Mouse (Mus musculus): ENCODE data around the gene Metap2. TPM values are rescaled to one million over a fixed set of nuclear protein-coding genes. Genes with fewer than 3 reads are reported as not detected.

The Metap2 gene
- 100 and 106 TPM in 2 replicates for polyA plus RNA-seq (2012; rRNA removed)

- no peak for TF ChIP-seq POLR2A (IDR thresholded peaks at IDR 0.05; ENCODE audit: extremely low read depth, insufficient read depth, low read length)
- H3K4me3 ChIP-seq (ENCODE audit: insufficient read depth, low read length): no peak within 1 kb of the TSS
Measured at GRCm38 (mm10) chr10:93897043-93897646, at the start of gene Metap2. TSS of gene Metap2 (minus strand) at chr10:93897093.

GRCm38 (mm10) chr10:93945843-93946499 is 49.1 kb upstream of the Metap2 start:
- Histone ChIP-seq H3K4me1 (ENCODE audit: control insufficient read depth, insufficient read depth, low read length) (no peaks in the 10 kb centered on the region), H3K27ac (ENCODE audit: insufficient read depth, low read length) (no peak overlapping the region), H3K4me3 (ENCODE audit: insufficient read depth, low read length) (no peak overlapping the region)
- no peak for TF ChIP-seq CTCF (IDR thresholded peaks at IDR 0.05; ENCODE audit: extremely low read depth, insufficient read depth, low read length)
- TF ChIP-seq POLR2A (IDR thresholded peaks at IDR 0.05; ENCODE audit: extremely low read depth, insufficient read depth, low read length): no peak

More at GRCm38 (mm10) chr10:93897043-93897646, at the start of gene Metap2:
- H3K4me1 ChIP-seq (ENCODE audit: control insufficient read depth, insufficient read depth, low read length): no peaks in the 10 kb centered on the region
- no peak within 1 kb of the TSS for H3K27ac ChIP-seq (ENCODE audit: insufficient read depth, low read length)

- Histone ChIP-seq H3K4me1 (ENCODE audit: control insufficient read depth, insufficient read depth, low read length) (no peaks in the 10 kb centered on the region), H3K4me3 (ENCODE audit: insufficient read depth, low read length) (no peak overlapping the region), H3K27ac (ENCODE audit: insufficient read depth, low read length) (no peak overlapping the region)
- TF ChIP-seq POLR2A (IDR thresholded peaks at IDR 0.05; ENCODE audit: extremely low read depth, insufficient read depth, low read length) (no peak), CTCF (IDR thresholded peaks at IDR 0.05; ENCODE audit: extremely low read depth, insufficient read depth, low read length) (peak; percentile 50; the same call in 1 of the 2 replicates)
Measured at GRCm38 (mm10) chr10:93945364-93945763, 48.5 kb upstream of the Metap2 start.

- no peak overlapping the region for H3K27ac ChIP-seq (ENCODE audit: insufficient read depth, low read length)
- H3K4me3 ChIP-seq (ENCODE audit: insufficient read depth, low read length): no peak overlapping the region
- TF ChIP-seq POLR2A (IDR thresholded peaks at IDR 0.05; ENCODE audit: extremely low read depth, insufficient read depth, low read length) (no peak), CTCF (IDR thresholded peaks at IDR 0.05; ENCODE audit: extremely low read depth, insufficient read depth, low read length) (no peak)
- H3K4me1 ChIP-seq (ENCODE audit: control insufficient read depth, insufficient read depth, low read length): no peaks in the 10 kb centered on the region
Measured at GRCm38 (mm10) chr10:93944241-93944640, 47.3 kb upstream of the Metap2 start.

- Histone ChIP-seq H3K27ac (ENCODE audit: insufficient read depth, low read length) (no peak overlapping the region), H3K4me1 (ENCODE audit: control insufficient read depth, insufficient read depth, low read length) (no peaks in the 10 kb centered on the region), H3K4me3 (ENCODE audit: insufficient read depth, low read length) (no peak overlapping the region)
- no peak for TF ChIP-seq POLR2A (IDR thresholded peaks at IDR 0.05; ENCODE audit: extremely low read depth, insufficient read depth, low read length)
- no peak for TF ChIP-seq CTCF (IDR thresholded peaks at IDR 0.05; ENCODE audit: extremely low read depth, insufficient read depth, low read length)
Measured at GRCm38 (mm10) chr10:93940279-93940678, 43.4 kb upstream of the Metap2 start.

- Histone ChIP-seq H3K4me3 (ENCODE audit: insufficient read depth, low read length) (no peak overlapping the region), H3K4me1 (ENCODE audit: control insufficient read depth, insufficient read depth, low read length) (no peaks in the 10 kb centered on the region), H3K27ac (ENCODE audit: insufficient read depth, low read length) (no peak overlapping the region)
- no peak for TF ChIP-seq CTCF (IDR thresholded peaks at IDR 0.05; ENCODE audit: extremely low read depth, insufficient read depth, low read length)
- TF ChIP-seq POLR2A (IDR thresholded peaks at IDR 0.05; ENCODE audit: extremely low read depth, insufficient read depth, low read length): no peak
Measured at GRCm38 (mm10) chr10:93939676-93940075, 42.8 kb upstream of the Metap2 start.

- H3K4me1 ChIP-seq (ENCODE audit: control insufficient read depth, insufficient read depth, low read length): no peaks in the 10 kb centered on the region
- no peak overlapping the region for H3K27ac ChIP-seq (ENCODE audit: insufficient read depth, low read length)
- no peak overlapping the region for H3K4me3 ChIP-seq (ENCODE audit: insufficient read depth, low read length)
- no peak for TF ChIP-seq CTCF (IDR thresholded peaks at IDR 0.05; ENCODE audit: extremely low read depth, insufficient read depth, low read length)
- no peak for TF ChIP-seq POLR2A (IDR thresholded peaks at IDR 0.05; ENCODE audit: extremely low read depth, insufficient read depth, low read length)
Measured at GRCm38 (mm10) chr10:93938844-93939271, 42.0 kb upstream of the Metap2 start.

- Histone ChIP-seq H3K4me3 (ENCODE audit: insufficient read depth, low read length) (no peak overlapping the region), H3K4me1 (ENCODE audit: control insufficient read depth, insufficient read depth, low read length) (no peaks in the 10 kb centered on the region), H3K27ac (ENCODE audit: insufficient read depth, low read length) (no peak overlapping the region)
- no peak for TF ChIP-seq POLR2A (IDR thresholded peaks at IDR 0.05; ENCODE audit: extremely low read depth, insufficient read depth, low read length)
- no peak for TF ChIP-seq CTCF (IDR thresholded peaks at IDR 0.05; ENCODE audit: extremely low read depth, insufficient read depth, low read length)
Measured at GRCm38 (mm10) chr10:93933980-93934379, 37.1 kb upstream of the Metap2 start.

- no peaks in the 10 kb centered on the region for H3K4me1 ChIP-seq (ENCODE audit: control insufficient read depth, insufficient read depth, low read length)
- no peak overlapping the region for H3K4me3 ChIP-seq (ENCODE audit: insufficient read depth, low read length)
- H3K27ac ChIP-seq (ENCODE audit: insufficient read depth, low read length): no peak overlapping the region
- no peak for TF ChIP-seq POLR2A (IDR thresholded peaks at IDR 0.05; ENCODE audit: extremely low read depth, insufficient read depth, low read length)
- no peak for TF ChIP-seq CTCF (IDR thresholded peaks at IDR 0.05; ENCODE audit: extremely low read depth, insufficient read depth, low read length)
Measured at GRCm38 (mm10) chr10:93932861-93933260, 36.0 kb upstream of the Metap2 start.

GRCm38 (mm10) chr10:93932020-93932419 is 35.1 kb upstream of the Metap2 start:
- TF ChIP-seq CTCF (IDR thresholded peaks at IDR 0.05; ENCODE audit: extremely low read depth, insufficient read depth, low read length) (no peak), POLR2A (IDR thresholded peaks at IDR 0.05; ENCODE audit: extremely low read depth, insufficient read depth, low read length) (no peak)
- H3K27ac ChIP-seq (ENCODE audit: insufficient read depth, low read length): no peak overlapping the region

More at GRCm38 (mm10) chr10:93932020-93932419, 35.1 kb upstream of the Metap2 start:
- no peak overlapping the region for H3K4me3 ChIP-seq (ENCODE audit: insufficient read depth, low read length)
- H3K4me1 ChIP-seq (ENCODE audit: control insufficient read depth, insufficient read depth, low read length): no peaks in the 10 kb centered on the region
